Mouse (Mus musculus) heart, postnatal 0 days (tissue): ENCODE measurements around the gene Myo16. TPM values are rescaled to one million over a fixed set of nuclear protein-coding genes. Genes with fewer than 3 reads are reported as not detected.
A peak's percentile ranks its signal among the peaks of the same experiment; 100 is the strongest.

Experiments used
- ATAC-seq: fragments of 200-750 bp; cut with Nextera tagmentation; 2 replicates; pipeline ENCODE4 v1.8.0; 2017; ENCODE audit warnings: low read depth, moderate number of reproducible peaks, moderate library complexity; ENCODE audit not compliant: insufficient read depth
- DNase-seq: peaks from one replicate; pipeline ENCODE4 v3.0.0-alpha.2; 2016; ENCODE audit warnings: low spot score
- H3K27ac ChIP-seq: fragments of 300-500 bp; sonication (generic); 2 replicates; pipeline ENCODE4 v1.5.1; 2014; ENCODE audit warnings: low read depth, mild to moderate bottlenecking
- H3K27me3 ChIP-seq: fragments of 300-500 bp; sonication (generic); 2 replicates; pipeline ENCODE4 v1.6.1; 2014; ENCODE audit warnings: low read length, mixed read lengths; ENCODE audit not compliant: control insufficient read depth, insufficient read depth
- H3K36me3 ChIP-seq: fragments of 300-500 bp; sonication (generic); replicated peaks from 2 replicates; pipeline ENCODE4 v1.6.1; 2014; ENCODE audit warnings: low read length, mixed read lengths; ENCODE audit not compliant: control insufficient read depth, insufficient read depth
- H3K4me1 ChIP-seq: fragments of 300-500 bp; sonication (generic); 2 replicates; pipeline ENCODE4 v1.6.1; 2014; ENCODE audit warnings: antibody characterized with exemption; ENCODE audit not compliant: control insufficient read depth, insufficient read depth
- H3K4me2 ChIP-seq: fragments of 300-500 bp; sonication (generic); 2 replicates; pipeline ENCODE4 v1.6.1; 2014; ENCODE audit warnings: low read depth, mild to moderate bottlenecking, low read length, moderate library complexity
- H3K4me3 ChIP-seq: fragments of 300-500 bp; sonication (generic); 2 replicates; pipeline ENCODE4 v1.5.1; 2014; ENCODE audit warnings: low read depth, low read length
- H3K9ac ChIP-seq: fragments of 300-500 bp; sonication (generic); replicated peaks from 2 replicates; pipeline ENCODE4 v1.6.1; 2014; ENCODE audit warnings: low read depth, low read length, mixed read lengths
- H3K9me3 ChIP-seq: fragments of 300-500 bp; sonication (generic); replicated peaks from 2 replicates; pipeline ENCODE4 v1.6.1; 2016; ENCODE audit warnings: low read length; ENCODE audit not compliant: control insufficient read depth
- CTCF ChIP-seq: IDR thresholded peaks from 2 replicates; pipeline ENCODE4 v1.5.1; 2016; ENCODE audit warnings: antibody characterized with exemption, control low read depth, low read depth
- EP300 ChIP-seq: IDR thresholded peaks from 2 replicates; pipeline ENCODE4 v1.6.1; 2016; ENCODE audit warnings: antibody characterized with exemption, low read depth
- WGBS: fragments of 180-500 bp; shearing (Covaris S2); extraction: QIAGEN DNeasy Blood & Tissue Kit; methylation state at CpG from one replicate; pipeline ENCODE4 v1.1.7; 2014; 5-methylcytosine and 5-hydroxymethylcytosine counted together
- polyA plus RNA-seq: library from polyadenylated mRNA; unstranded; fragments of >200 nt; fragmentation: Nextera tagmentation; extraction: Ambion mirVana; gene quantifications from 2 replicates; pipeline ENCODE4 v1.2.1, GENCODE M21; 2015
- total RNA-seq: library from RNA; depleted of rRNA; stranded (reverse); fragments of >200 nt; gene quantifications from 2 replicates; pipeline ENCODE4 v1.2.3, GENCODE M21; 2014; ENCODE audit warnings: low replicate concordance

Gene Myo16
- total and polyA plus RNA-seq, 2 experiments from 2014 or later: not detected

GRCm38 (mm10) chr8:10519276-10519675, 365.6 kb downstream of the Myo16 start:
- ATAC-seq: no peak
- 73% methylated on average over 7 of the region's 7 CpGs for WGBS
- no peak for TF ChIP-seq CTCF
- no peaks in the 10 kb centered on the region for H3K4me1 ChIP-seq
- H3K4me3 ChIP-seq: no peak overlapping the region
- no peaks in the 10 kb centered on the region for H3K36me3 ChIP-seq
- H3K27me3 ChIP-seq: no peaks in the 10 kb centered on the region
- no peaks in the 10 kb centered on the region for H3K9me3 ChIP-seq
- no peak overlapping the region for H3K27ac ChIP-seq
- DNase-seq: no peak
- H3K9ac ChIP-seq: no peak overlapping the region
- H3K4me2 ChIP-seq: no peak overlapping the region

- Histone ChIP-seq H3K4me2 (no peak overlapping the region), H3K9me3 (no peaks in the 10 kb centered on the region), H3K27ac (no peak overlapping the region), H3K9ac (no peak overlapping the region), H3K36me3 (no peaks in the 10 kb centered on the region), H3K4me3 (no peak overlapping the region), H3K4me1 (no peaks in the 10 kb centered on the region), H3K27me3 (no peaks in the 10 kb centered on the region)
- no peak for DNase-seq
- TF ChIP-seq EP300 (no peak), CTCF (no peak)
- 79% methylated on average over 4 of the region's 4 CpGs for WGBS
- no peak for ATAC-seq
Observed at GRCm38 (mm10) chr8:10521463-10521862, 367.8 kb downstream of the Myo16 start.

GRCm38 (mm10) chr8:10525686-10526085, 372.0 kb downstream of the Myo16 start:
- 74% methylated on average over 4 of the region's 4 CpGs for WGBS
- no peak for DNase-seq
- ATAC-seq: no peak
- Histone ChIP-seq H3K9ac (no peak overlapping the region), H3K4me1 (no peaks in the 10 kb centered on the region), H3K4me2 (no peak overlapping the region), H3K4me3 (no peak overlapping the region), H3K9me3 (no peaks in the 10 kb centered on the region), H3K27ac (no peak overlapping the region), H3K36me3 (no peaks in the 10 kb centered on the region), H3K27me3 (no peaks in the 10 kb centered on the region)
- TF ChIP-seq CTCF (no peak), EP300 (no peak)

GRCm38 (mm10) chr8:10526616-10527015, 372.9 kb downstream of the Myo16 start:
- no peaks in the 10 kb centered on the region for H3K4me1 ChIP-seq

GRCm38 (mm10) chr8:10534619-10535286, 381.0 kb downstream of the Myo16 start:
- Histone ChIP-seq H3K36me3 (no peaks in the 10 kb centered on the region), H3K4me1 (no peaks in the 10 kb centered on the region), H3K9ac (no peak overlapping the region), H3K27ac (no peak overlapping the region), H3K9me3 (no peaks in the 10 kb centered on the region), H3K4me2 (no peak overlapping the region), H3K27me3 (no peaks in the 10 kb centered on the region), H3K4me3 (no peak overlapping the region)
- no peak for TF ChIP-seq EP300
- TF ChIP-seq CTCF: no peak
- 76% methylated on average over 16 of the region's 16 CpGs for WGBS
- ATAC-seq (peak; percentile 53), DNase-seq (peak; percentile 13)

More at GRCm38 (mm10) chr8:10526616-10527015, 372.9 kb downstream of the Myo16 start:
- 66% methylated on average over 5 of the region's 5 CpGs for WGBS
- no peaks in the 10 kb centered on the region for H3K9me3 ChIP-seq
- no peak overlapping the region for H3K4me2 ChIP-seq
- no peak overlapping the region for H3K4me3 ChIP-seq
- H3K27me3 ChIP-seq: no peaks in the 10 kb centered on the region
- H3K27ac ChIP-seq: no peak overlapping the region
- H3K36me3 ChIP-seq: no peaks in the 10 kb centered on the region
- DNase-seq: peak; percentile 25
- TF ChIP-seq EP300: no peak
- TF ChIP-seq CTCF: no peak
- H3K9ac ChIP-seq: no peak overlapping the region
- ATAC-seq: no peak

- Histone ChIP-seq H3K4me2 (no peak overlapping the region), H3K36me3 (no peaks in the 10 kb centered on the region), H3K4me3 (no peak overlapping the region), H3K4me1 (no peaks in the 10 kb centered on the region), H3K27me3 (no peaks in the 10 kb centered on the region), H3K27ac (no peak overlapping the region), H3K9me3 (no peaks in the 10 kb centered on the region; the same call in 1 of the 2 replicates), H3K9ac (no peak overlapping the region)
- DNase-seq: no peak
- 65% methylated on average over 6 of the region's 6 CpGs for WGBS
- ATAC-seq: no peak
- TF ChIP-seq EP300 (no peak), CTCF (no peak)
Observed at GRCm38 (mm10) chr8:10538319-10538718, 384.6 kb downstream of the Myo16 start.
